Mouse (Mus musculus) liver, embryonic 11.5 days (tissue): ENCODE measurements around the gene Mecom. TPM values are rescaled to one million over a fixed set of nuclear protein-coding genes. Genes with fewer than 3 reads are reported as not detected.
"Not testable (repeated sequence)": the region's sequence is repeated elsewhere in the genome, so short reads cannot be mapped to it uniquely, and the experiment has no call there.

ENCODE experiments used
- ATAC-seq: fragments of 200-750 bp; cut with Nextera tagmentation; replicated peaks from 2 replicates; pipeline ENCODE4 v1.8.0; 2017; ENCODE audit warnings: moderate number of reproducible peaks, mild to moderate bottlenecking, moderate TSS enrichment, moderate library complexity; ENCODE audit not compliant: low FRiP score
- DNase-seq: peaks from one replicate; pipeline ENCODE4 v3.0.0-alpha.2; 2017; ENCODE audit warnings: low spot score
- H3K27ac ChIP-seq: fragments of 300-500 bp; sonication (generic); 2 replicates; pipeline ENCODE4 v1.5.1; 2014; ENCODE audit warnings: mild to moderate bottlenecking, low read depth, low read length, control low read depth
- H3K27me3 ChIP-seq: fragments of 300-500 bp; sonication (generic); replicated peaks from 2 replicates; pipeline ENCODE4 v1.6.1; 2014; ENCODE audit warnings: low read length, mixed read lengths; ENCODE audit not compliant: control insufficient read depth, insufficient read depth
- H3K36me3 ChIP-seq: fragments of 300-500 bp; sonication (generic); 2 replicates; pipeline ENCODE4 v1.6.1; 2014; ENCODE audit warnings: mild to moderate bottlenecking, low read length, moderate library complexity, mixed read lengths; ENCODE audit not compliant: control insufficient read depth, insufficient read depth
- H3K4me1 ChIP-seq: fragments of 300-500 bp; sonication (generic); replicated peaks from 2 replicates; pipeline ENCODE4 v1.6.1; 2014; ENCODE audit warnings: low read length, mixed read lengths; ENCODE audit not compliant: control insufficient read depth, insufficient read depth
- H3K4me2 ChIP-seq: fragments of 300-500 bp; sonication (generic); 2 replicates; pipeline ENCODE4 v1.6.1; 2014; ENCODE audit warnings: mild to moderate bottlenecking, control low read depth, moderate library complexity
- H3K4me3 ChIP-seq: fragments of 300-500 bp; sonication (generic); 2 replicates; pipeline ENCODE4 v1.5.1; 2014; ENCODE audit warnings: low read depth, low read length, control low read depth
- H3K9ac ChIP-seq: fragments of 300-500 bp; sonication (generic); 2 replicates; pipeline ENCODE4 v1.6.1; 2014; ENCODE audit warnings: low read depth, low read length, control low read depth
- H3K9me3 ChIP-seq: fragments of 300-500 bp; sonication (generic); 2 replicates; pipeline ENCODE4 v1.6.1; 2016; ENCODE audit warnings: low read length, inconsistent platforms, mixed read lengths; ENCODE audit not compliant: control insufficient read depth
- WGBS: fragments of 180-500 bp; shearing (Covaris S2); extraction: QIAGEN DNeasy Blood & Tissue Kit; methylation state at CpG from one replicate; pipeline ENCODE4 v1.1.7; 2014; 5-methylcytosine and 5-hydroxymethylcytosine counted together
- polyA plus RNA-seq: library from polyadenylated mRNA; unstranded; fragments of >200 nt; fragmentation: Nextera tagmentation; extraction: Ambion mirVana; gene quantifications from 2 replicates; pipeline ENCODE4 v1.2.1, GENCODE M21; 2014

Mecom gene
- polyA plus RNA-seq, 1 experiment from 2014 or later: 6.9 TPM

DNA sequence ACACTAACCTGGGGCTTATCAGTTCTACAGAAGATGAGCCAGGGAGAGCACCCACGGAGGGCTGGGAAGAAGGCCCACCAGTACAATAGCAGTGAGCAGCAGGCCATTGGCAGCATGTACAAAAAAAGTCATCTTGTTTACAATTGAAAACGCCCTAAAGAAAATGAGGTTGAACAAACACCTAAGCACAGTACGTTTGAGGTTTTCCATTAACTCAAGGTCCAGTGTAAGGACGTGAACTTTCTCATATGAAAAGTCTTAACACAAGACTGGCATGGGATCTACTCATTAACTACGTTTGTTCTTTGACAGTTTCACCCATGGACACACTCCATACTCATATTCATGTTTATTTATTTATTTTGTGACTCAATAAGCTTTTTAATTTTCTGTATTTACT lies 118.9 kb downstream of the Mecom start:
- ATAC-seq (no peak), DNase-seq (no peak)
- Histone ChIP-seq H3K4me3 (no peak overlapping the region), H3K4me1 (no peaks in the 10 kb centered on the region), H3K27ac (no peak overlapping the region), H3K9me3 (no peaks in the 10 kb centered on the region), H3K9ac (no peak overlapping the region), H3K4me2 (no peak overlapping the region), H3K27me3 (no peaks in the 10 kb centered on the region), H3K36me3 (no peaks in the 10 kb centered on the region)
- 68% methylated on average over 5 of the region's 5 CpGs for WGBS

- no peak overlapping the region for H3K27ac ChIP-seq
- H3K9ac ChIP-seq: no peak overlapping the region
- WGBS: 75% methylated on average over 5 of the region's 5 CpGs
- DNase-seq: no peak
- ATAC-seq: no peak
- H3K36me3 ChIP-seq: no peaks in the 10 kb centered on the region
- no peak overlapping the region for H3K4me3 ChIP-seq
- no peaks in the 10 kb centered on the region for H3K27me3 ChIP-seq
- H3K4me1 ChIP-seq: no peaks in the 10 kb centered on the region
- no peak overlapping the region for H3K4me2 ChIP-seq
- H3K9me3 ChIP-seq: no peaks in the 10 kb centered on the region
Measured at GRCm38 (mm10) chr3:30424036-30424435, 123.8 kb downstream of the Mecom start.

- not testable (repeated sequence) for H3K27me3 ChIP-seq, H3K9me3 ChIP-seq, ATAC-seq, H3K9ac ChIP-seq, H3K4me2 ChIP-seq, H3K27ac ChIP-seq, H3K36me3 ChIP-seq, H3K4me3 ChIP-seq, DNase-seq, H3K4me1 ChIP-seq
- 88% methylated on average over 4 of the region's 4 CpGs for WGBS
Measured at GRCm38 (mm10) chr3:30421948-30422347, 125.9 kb downstream of the Mecom start.

DNA sequence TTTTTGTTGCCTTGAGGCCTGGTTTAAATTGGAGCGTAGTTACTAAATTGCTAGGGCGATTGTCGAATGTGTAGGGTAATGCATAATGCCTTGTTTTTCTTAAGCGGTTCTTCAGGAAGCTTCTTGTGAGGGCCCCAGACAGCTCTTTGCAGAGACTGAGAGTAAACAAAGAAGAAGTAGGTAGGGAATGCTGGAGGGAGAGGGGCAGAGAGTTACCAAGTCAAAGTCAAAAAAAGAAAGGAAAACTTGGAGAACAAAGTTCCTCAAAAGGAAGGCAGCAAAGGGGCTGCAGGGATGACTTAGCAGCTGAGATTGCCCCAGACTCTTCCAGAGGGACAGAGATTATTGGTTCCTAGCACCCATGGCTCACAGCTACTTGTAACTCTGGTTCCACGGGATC lies 126.9 kb downstream of the Mecom start:
- WGBS: 78% methylated on average over 5 of the region's 5 CpGs

DNA sequence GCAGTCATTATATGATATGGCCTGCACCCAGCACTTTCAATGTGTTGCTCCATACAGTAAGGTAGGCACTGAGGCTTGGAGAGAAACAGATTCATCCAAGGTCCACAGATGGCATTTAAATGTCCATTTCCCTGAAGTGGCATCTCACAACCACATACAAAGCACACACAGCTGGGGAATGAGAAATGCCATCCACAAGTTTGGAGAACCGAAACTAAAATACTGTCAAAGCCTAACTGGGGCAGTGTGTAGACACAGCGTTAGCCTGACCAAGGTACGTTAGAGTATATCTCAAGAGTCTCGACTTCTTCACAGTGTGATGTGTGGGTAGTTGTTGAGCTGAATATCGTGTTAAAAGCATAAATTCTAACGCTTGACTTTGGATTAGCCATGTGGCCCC lies 133.6 kb downstream of the Mecom start:
- Histone ChIP-seq H3K9me3 (no peaks in the 10 kb centered on the region), H3K4me1 (no peaks in the 10 kb centered on the region), H3K27ac (no peak overlapping the region), H3K36me3 (no peaks in the 10 kb centered on the region), H3K9ac (no peak overlapping the region), H3K4me3 (no peak overlapping the region), H3K4me2 (no peak overlapping the region), H3K27me3 (no peaks in the 10 kb centered on the region)
- 82% methylated on average over 6 of the region's 6 CpGs for WGBS
- no peak for DNase-seq
- no peak for ATAC-seq

More for the DNA sequence above, 126.9 kb downstream of the Mecom start:
- Histone ChIP-seq H3K4me1 (no peaks in the 10 kb centered on the region), H3K36me3 (no peaks in the 10 kb centered on the region), H3K27ac (no peak overlapping the region), H3K9me3 (no peaks in the 10 kb centered on the region), H3K9ac (no peak overlapping the region), H3K4me3 (no peak overlapping the region), H3K4me2 (no peak overlapping the region), H3K27me3 (no peaks in the 10 kb centered on the region)
- no peak for ATAC-seq
- no peak for DNase-seq

GRCm38 (mm10) chr3:30410778-30411177 lies 137.0 kb downstream of the Mecom start:
- no peak for ATAC-seq

GRCm38 (mm10) chr3:30404821-30405220 lies 143.0 kb downstream of the Mecom start:
- DNase-seq (no peak), ATAC-seq (no peak)
- no peaks in the 10 kb centered on the region for H3K4me1 ChIP-seq
- no peak overlapping the region for H3K9ac ChIP-seq
- no peak overlapping the region for H3K4me3 ChIP-seq
- H3K9me3 ChIP-seq: no peaks in the 10 kb centered on the region
- H3K4me2 ChIP-seq: no peak overlapping the region
- H3K36me3 ChIP-seq: no peaks in the 10 kb centered on the region
- H3K27ac ChIP-seq: no peak overlapping the region
- H3K27me3 ChIP-seq: no peaks in the 10 kb centered on the region
- WGBS: 81% methylated on average over 4 of the region's 4 CpGs

More at GRCm38 (mm10) chr3:30410778-30411177, 137.0 kb downstream of the Mecom start:
- Histone ChIP-seq H3K27ac (no peak overlapping the region), H3K9ac (no peak overlapping the region), H3K4me2 (no peak overlapping the region), H3K4me1 (no peaks in the 10 kb centered on the region), H3K4me3 (no peak overlapping the region), H3K27me3 (no peaks in the 10 kb centered on the region), H3K9me3 (no peaks in the 10 kb centered on the region), H3K36me3 (no peaks in the 10 kb centered on the region)
- 65% methylated on average over 4 of the region's 4 CpGs for WGBS
- no peak for DNase-seq

GRCm38 (mm10) chr3:30398911-30399310 lies 148.9 kb downstream of the Mecom start:
- DNase-seq: no peak
- H3K4me3 ChIP-seq: no peak overlapping the region
- H3K27me3 ChIP-seq: no peaks in the 10 kb centered on the region
- H3K36me3 ChIP-seq: no peaks in the 10 kb centered on the region
- 70% methylated on average over 7 of the region's 7 CpGs for WGBS
- no peak overlapping the region for H3K4me2 ChIP-seq
- no peaks in the 10 kb centered on the region for H3K9me3 ChIP-seq
- no peaks in the 10 kb centered on the region for H3K4me1 ChIP-seq
- no peak overlapping the region for H3K9ac ChIP-seq
- no peak for ATAC-seq
- no peak overlapping the region for H3K27ac ChIP-seq

DNA sequence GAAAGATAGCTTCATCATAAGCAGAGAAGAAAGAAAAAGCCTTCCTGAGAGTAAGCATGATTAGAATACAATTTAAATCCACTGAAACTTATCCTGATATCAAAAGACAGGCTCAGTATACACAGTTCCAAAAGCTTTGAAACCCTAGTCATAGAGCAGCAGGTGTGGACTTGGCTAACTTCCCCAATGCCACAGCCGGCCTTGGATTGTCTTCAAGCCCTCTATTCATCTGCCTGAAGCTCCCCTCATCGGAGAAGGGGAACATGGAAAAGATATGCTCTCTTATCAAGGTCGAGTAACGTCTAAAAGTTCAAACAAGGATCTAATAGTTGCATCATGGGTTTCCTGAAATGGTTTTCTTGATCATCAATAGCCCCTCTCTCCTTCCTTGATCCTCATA lies 152.9 kb downstream of the Mecom start:
- WGBS: 68% methylated on average over 4 of the region's 4 CpGs
- no peak for ATAC-seq
- DNase-seq: no peak

More for the DNA sequence above, 152.9 kb downstream of the Mecom start:
- Histone ChIP-seq H3K9ac (no peak overlapping the region), H3K36me3 (no peaks in the 10 kb centered on the region), H3K9me3 (no peaks in the 10 kb centered on the region), H3K4me2 (no peak overlapping the region), H3K4me1 (no peaks in the 10 kb centered on the region), H3K4me3 (no peak overlapping the region), H3K27me3 (no peaks in the 10 kb centered on the region), H3K27ac (no peak overlapping the region)
